Mouse (Mus musculus) CD8-positive naive resting alpha-beta T cell, adult 2 months (primary cell): Measurements from ENCODE around the gene Dgat2.

ENCODE experiments used
- DNase-seq, 2 experiments: peaks; one replicate each; pipeline ENCODE4 v3.0.0; 2022; ENCODE audit warnings: low read depth in 2 of 2, low spot score in 2 of 2

Gene Dgat2

DNA sequence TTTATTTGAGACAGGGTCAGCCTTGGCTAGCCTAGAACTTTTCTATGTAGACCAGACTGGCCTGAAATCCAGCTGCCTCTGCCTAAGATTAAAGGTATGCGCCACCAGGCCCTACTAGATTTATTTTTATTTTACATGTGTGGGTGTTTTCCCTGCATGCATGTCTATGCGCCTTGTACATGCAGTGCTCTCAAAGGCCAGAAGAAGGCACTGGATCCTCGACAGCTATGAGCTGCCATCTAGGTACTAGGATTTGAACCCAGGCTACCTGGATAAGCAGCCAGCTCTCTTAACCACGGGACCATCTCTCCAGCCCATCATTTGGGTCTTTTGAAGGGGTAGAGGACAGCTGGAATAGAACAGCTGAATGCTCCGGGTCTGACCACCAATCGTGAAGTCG is 20.1 kb downstream of the Dgat2 start:
- DNase-seq, result no peak

- no peak for DNase-seq
Measured at GRCm38 (mm10) chr7:99161961-99162360, 20.6 kb downstream of the Dgat2 start.

- no peak for DNase-seq
Measured at GRCm38 (mm10) chr7:99161529-99161928, 21.0 kb downstream of the Dgat2 start.

DNA sequence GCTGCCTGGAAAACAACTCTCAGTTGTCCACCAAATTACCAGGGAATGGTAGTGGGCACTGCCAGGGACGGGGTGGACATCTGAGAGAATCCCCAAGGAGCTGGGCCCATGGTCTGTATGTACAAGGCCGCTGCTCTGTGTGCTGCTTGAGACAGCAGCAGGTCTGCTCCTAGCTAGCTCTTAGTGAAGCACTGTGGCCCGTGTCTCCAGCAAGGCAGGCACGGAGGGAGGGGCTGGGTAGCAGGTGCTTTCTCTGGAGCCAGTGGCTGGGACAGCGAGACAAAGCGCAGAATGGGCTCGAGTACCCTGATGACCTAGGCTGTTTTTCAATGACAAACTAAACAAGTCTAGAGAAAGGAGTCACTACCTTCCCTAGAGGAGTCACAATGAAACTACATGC is 21.5 kb downstream of the Dgat2 start:
- no peak for DNase-seq

DNA sequence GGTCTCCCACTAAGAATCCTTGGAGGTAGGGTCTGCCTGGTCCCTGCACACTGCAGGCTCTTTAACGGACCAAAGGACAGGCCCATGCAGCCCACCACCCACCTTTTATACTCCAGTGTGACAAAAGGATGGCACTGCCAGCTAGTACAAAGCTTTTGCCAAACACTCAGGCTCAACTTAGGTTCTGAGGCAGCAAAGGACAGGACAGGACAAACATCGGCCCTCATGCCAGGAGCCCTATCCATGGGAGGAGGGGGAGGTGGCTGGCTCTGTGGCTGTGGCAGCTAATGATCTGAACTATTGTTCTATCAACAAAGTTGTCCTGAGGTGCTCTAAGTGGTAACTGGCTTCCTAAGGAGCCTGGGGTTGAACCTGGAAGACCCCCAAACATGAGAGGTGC is 23.1 kb downstream of the Dgat2 start:
- DNase-seq, result no peak

- no peak for DNase-seq
Measured at GRCm38 (mm10) chr7:99158904-99159303, 23.6 kb downstream of the Dgat2 start.

DNA sequence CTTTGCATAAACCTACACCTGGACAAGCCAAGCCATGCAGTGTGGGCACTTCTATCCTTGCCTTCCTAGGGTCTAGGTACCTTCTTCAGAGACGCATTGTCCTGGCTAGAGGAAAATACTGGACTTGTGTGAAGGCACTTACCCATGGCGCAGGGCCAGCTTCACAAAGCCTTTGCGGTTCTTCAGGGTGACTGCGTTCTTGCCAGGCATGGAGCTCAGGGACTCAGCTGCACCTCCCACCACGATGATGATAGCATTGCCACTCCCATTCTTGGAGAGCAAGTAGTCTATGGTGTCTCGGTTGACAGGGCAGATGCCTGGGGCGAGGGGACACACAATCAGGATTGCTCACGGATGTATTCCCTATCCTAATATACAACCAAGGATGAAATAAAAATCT is 24.5 kb downstream of the Dgat2 start:
- no peak for DNase-seq

DNA sequence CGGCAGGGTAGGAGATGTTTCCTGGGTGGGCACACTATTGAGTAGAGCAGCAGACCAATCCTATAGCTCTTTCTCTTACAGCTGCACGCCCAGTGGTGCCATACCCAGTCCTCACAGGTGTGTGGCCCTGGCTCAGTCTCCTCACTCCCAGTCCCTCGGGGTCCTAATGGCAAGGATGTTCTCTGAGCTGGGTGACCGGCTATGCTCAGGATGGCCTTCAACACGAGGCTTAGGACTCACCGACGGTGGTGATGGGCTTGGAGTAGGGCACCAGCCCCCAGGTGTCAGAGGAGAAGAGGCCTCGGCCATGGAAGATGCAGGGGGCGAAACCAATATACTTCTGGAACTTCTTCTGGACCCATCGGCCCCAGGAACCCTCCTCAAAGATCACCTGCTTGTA is 25.8 kb downstream of the Dgat2 start:
- no peak for DNase-seq

DNA sequence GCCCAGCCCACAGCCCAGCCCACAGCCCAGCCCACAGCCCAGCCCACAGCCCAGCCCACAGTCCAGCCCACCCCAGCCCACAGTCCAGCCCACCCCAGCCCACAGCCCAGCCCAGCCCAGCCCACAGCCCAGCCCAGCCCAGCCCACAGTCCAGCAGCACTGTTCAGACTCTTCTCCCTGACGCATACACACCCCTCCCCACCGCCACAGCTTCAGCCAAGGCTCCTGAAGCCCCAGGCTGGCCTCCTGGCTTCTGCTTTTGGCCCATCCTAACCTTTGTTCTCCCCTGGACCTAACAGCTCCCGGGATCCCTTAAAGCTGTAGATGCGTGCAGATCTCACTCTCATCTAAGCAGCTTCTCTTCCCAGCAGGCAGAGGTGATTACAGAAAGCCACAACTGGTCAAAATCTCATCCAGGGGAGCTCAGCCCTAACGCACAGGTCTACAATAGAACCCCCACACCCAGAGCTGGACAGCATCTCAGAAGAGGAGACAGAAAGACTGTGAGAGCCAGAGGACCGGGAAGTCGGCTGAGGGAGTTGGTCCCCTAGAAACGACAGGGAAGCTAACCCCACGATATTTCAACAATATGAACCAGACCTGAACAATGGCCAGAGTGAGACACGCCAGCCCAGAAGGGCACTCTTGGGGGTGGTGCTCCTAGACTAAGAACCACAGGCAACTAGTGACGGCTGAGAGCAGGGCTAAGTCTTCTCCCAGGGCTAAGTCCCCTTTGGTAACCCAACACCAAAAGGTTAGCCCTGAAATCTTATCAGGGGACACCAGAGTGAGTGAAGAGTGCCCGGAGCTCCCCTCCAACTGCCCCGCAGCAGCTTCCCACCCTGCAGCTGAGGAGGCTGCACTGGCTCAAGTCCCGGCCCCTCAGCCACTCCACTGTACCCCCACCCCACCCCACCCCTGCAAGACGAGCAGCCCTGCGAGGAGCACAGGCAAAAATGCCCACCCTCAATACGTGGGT is 26.9 kb downstream of the Dgat2 start:
- no peak for DNase-seq

GRCm38 (mm10) chr7:99154648-99155151 is 27.8 kb downstream of the Dgat2 start:
- no peak for DNase-seq

DNA sequence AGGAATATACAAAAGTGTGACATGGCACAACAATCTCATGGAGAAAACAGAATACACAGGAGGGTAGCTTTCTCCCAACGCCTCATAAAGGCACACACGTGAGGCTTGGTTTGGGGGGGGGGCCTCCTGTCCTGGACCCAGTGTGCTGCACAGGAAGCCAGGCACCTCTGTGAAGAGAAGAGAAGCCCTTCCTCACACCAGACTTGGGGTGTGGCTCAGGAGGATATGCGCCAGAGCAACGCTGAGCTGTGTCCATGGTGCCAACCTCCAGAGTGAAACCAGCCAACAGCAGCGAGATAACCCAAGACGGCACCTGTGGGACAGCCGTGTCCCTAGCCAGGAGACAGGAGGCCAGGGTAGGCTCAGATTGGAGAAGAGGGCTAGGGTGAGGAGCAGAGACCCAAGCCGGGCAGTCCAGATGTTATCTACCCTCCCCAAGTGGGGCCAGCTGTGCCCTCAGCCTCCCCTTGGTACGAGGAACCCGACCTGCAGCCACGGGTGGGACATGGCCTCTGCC is 28.8 kb downstream of the Dgat2 start:
- DNase-seq, result no peak

GRCm38 (mm10) chr7:99152756-99153155 is 29.8 kb downstream of the Dgat2 start:
- no peak for DNase-seq

- peak; percentile 95 to 96 for DNase-seq
Measured at GRCm38 (mm10) chr7:99151342-99151741, 31.2 kb downstream of the Dgat2 start.

DNA sequence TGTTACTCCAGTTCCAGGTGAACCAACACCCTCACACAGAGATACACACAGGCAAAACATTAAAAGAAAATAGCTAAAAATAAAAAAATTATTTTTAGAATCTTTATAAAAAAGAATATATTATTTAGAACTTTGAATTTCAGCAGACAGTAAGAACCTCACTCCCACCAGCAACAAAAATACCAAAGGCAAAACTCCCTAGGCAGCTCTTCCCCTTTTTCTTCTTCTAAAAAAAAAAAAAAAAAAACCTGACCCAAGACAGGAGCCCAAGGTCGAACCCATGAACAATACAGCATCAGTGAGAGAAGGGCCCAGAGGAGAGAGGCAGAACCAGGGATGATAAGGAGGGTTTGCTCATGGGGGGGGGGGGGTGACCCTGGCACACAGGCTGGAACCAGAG is 33.5 kb downstream of the Dgat2 start:
- DNase-seq, result no peak

DNA sequence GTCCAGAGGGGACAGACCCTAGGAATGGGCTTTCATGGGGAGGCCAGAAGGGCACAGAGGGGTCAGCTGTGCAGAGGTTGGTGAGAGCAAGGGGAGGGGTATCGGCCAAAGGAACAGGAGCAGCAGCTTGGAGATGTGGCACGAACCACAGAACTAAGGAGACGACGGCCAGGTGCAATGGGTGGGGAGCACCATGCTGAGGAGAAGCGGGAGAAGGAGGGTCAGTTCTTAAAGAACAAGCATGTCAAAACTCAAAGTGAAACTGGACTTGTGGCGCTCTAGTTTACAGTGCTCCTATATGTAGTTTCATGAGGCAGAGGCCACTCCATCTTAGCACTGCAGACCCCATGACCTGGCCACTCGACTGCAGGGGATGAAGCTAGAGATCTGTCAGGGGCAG is 35.0 kb downstream of the Dgat2 start:
- DNase-seq, result no peak

DNA sequence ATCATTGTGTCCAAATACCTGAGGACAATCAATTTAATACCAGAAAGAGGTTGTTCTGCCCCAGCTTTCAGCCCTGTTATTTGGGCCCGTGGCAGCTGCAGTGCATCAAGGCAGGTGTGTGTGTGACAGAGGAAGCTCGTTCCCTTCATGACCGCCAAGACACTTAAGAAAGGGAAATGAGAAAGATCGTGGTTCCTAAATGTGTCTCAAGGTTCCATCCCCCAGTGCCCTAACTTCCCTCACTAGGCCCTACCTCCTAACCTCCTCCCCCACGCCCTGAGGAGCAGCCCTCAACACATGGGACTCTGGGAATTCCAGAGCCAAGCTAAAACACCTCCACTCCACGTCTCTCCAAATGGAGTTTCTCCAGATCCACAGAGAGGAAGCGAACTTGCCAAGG is 35.6 kb downstream of the Dgat2 start:
- no peak for DNase-seq

GRCm38 (mm10) chr7:99146011-99146410 is 36.5 kb downstream of the Dgat2 start:
- no peak for DNase-seq

DNA sequence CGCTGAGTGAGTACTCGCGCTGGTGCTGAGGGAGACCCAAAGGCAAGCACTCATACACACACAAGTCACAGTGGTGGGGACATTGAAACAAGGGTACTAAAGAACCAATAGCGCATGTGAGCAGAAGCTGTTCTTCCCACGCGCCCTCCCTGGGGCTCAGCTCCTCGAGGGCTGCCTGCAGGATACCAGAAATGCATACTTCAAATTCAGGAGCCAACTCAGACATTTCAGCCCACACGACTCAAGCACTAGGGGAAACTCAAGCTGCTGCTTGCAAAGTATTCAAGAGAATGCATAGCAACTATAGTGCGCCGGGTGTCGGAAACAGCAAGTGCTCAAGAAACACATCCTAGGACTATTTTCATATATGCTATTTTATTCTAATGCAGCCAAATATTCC is 37.9 kb downstream of the Dgat2 start:
- no peak for DNase-seq

DNA sequence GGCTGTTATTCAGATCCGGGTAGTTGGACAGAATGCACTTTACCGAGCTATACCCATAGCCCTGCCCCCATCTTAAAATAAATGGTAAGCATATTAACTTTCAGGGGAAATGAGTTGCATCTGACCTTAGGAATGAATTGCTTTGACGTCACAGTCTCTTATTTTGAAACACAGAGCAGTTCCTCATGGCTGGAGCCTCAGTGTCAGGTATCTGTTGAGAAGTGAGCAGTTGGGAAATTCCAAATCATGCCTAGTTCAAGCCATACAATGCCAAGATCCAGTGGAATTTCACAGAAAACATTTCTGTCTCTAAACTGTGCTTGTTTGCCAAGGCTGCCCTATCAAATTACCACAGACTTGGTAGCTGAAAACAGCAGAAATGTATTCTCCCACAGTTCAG is 39.3 kb downstream of the Dgat2 start:
- DNase-seq, result no peak

GRCm38 (mm10) chr7:99141919-99142606 is 40.5 kb downstream of the Dgat2 start:
- no peak for DNase-seq

DNA sequence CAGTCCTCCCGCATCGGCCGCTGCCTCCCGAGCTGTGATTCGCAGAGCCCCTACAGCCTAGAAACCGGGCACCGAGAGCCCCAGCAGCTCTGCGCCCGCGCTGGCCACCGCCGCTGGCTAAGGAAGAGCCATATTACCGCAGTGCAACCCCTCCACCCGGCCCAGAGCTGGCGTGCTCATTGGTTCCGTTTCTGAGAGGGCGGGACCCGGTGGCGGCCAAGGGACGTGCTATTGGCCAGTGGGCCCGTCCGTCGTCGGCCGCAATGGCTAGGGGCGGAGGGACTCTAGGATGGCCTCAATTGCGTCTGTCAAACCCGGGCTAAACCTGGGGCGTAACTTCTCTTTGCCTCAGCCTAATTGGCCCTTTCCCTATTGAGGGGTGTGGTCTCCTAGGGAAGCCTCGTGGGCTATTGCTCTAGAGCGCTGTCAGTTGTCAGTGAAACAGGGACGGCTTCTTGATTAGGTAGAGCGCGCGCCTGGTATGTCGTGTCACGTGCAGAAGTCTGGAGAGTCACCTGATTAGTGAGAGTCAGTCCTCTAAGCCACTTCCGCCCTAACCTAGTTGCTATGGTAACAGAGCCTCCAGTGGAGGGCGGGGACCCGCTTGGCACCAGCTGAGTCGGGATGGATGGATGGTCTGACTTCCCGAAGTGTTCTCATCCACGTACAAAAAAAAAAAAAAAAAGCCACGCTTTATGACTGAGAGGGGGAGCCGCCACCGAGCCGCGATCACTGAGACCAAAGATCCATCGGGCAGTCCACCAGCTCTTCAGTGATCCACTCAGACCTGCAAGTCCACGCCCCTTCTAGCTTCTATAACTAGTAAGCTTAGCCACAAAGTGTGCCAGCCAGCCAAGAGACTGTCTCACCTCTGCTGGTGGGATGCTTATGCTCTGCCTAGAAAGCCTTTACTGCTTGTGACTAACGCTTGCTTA is 41.3 kb downstream of the Dgat2 start, which contains the start of gene Uvrag:
TSS of gene Uvrag (minus strand) at position 158 of the 935 bp plus-strand sequence.
- DNase-seq, result peak; percentile 96 to 98
